Mouse (Mus musculus) heart, embryonic 13.5 days (tissue): ENCODE measurements around the gene Mylk2. TPM values are rescaled to one million over a fixed set of nuclear protein-coding genes. Genes with fewer than 3 reads are reported as not detected.
A peak's percentile ranks its signal among the peaks of the same experiment; 100 is the strongest.

Experiments
- ATAC-seq: fragments of 200-750 bp; cut with Nextera tagmentation; 2 replicates; pipeline ENCODE4 v1.8.0; 2017; ENCODE audit warnings: moderate TSS enrichment; ENCODE audit not compliant: insufficient number of reproducible peaks, low FRiP score, low TSS enrichment; ENCODE audit errors: extremely low read depth
- H3K27ac ChIP-seq: fragments of 300-500 bp; sonication (generic); replicated peaks from 2 replicates; pipeline ENCODE4 v1.5.1; 2015; ENCODE audit warnings: moderate library complexity, mild to moderate bottlenecking, inconsistent platforms
- H3K27me3 ChIP-seq: fragments of 300-500 bp; sonication (generic); replicated peaks from 2 replicates; pipeline ENCODE4 v1.6.1; 2015; ENCODE audit warnings: mild to moderate bottlenecking, inconsistent platforms
- H3K36me3 ChIP-seq: fragments of 300-500 bp; sonication (generic); 2 replicates; pipeline ENCODE4 v1.6.1; 2015; ENCODE audit warnings: mild to moderate bottlenecking, inconsistent platforms
- H3K4me1 ChIP-seq: fragments of 300-500 bp; sonication (generic); 2 replicates; pipeline ENCODE4 v1.6.1; 2015; ENCODE audit warnings: inconsistent platforms
- H3K4me2 ChIP-seq: fragments of 300-500 bp; sonication (generic); 2 replicates; pipeline ENCODE4 v1.6.1; 2015; ENCODE audit warnings: inconsistent platforms, mild to moderate bottlenecking, moderate library complexity
- H3K4me3 ChIP-seq: fragments of 300-500 bp; sonication (generic); 2 replicates; pipeline ENCODE4 v1.5.1; 2015; ENCODE audit warnings: moderate library complexity, mild to moderate bottlenecking, inconsistent platforms
- H3K9ac ChIP-seq: fragments of 300-500 bp; sonication (generic); 2 replicates; pipeline ENCODE4 v1.6.1; 2015; ENCODE audit warnings: inconsistent platforms, mild to moderate bottlenecking, moderate library complexity
- H3K9me3 ChIP-seq: fragments of 300-500 bp; sonication (generic); 2 replicates; pipeline ENCODE4 v1.6.1; 2016; ENCODE audit warnings: inconsistent platforms
- whole genome bisulfite sequencing: fragments of 180-500 bp; shearing (Covaris S2); methylation state at CpG from one replicate; pipeline ENCODE4 v1.1.7; 2015; ENCODE audit warnings: mixed read lengths; 5-methylcytosine and 5-hydroxymethylcytosine counted together
- polyA plus RNA-seq: library from polyadenylated mRNA; unstranded; fragments of >200 nt; fragmentation: Nextera tagmentation; extraction: Ambion mirVana; gene quantifications from 2 replicates; pipeline ENCODE4 v1.2.1, GENCODE M21; 2015

The Mylk2 gene
- polyA plus RNA-seq, 1 experiment from 2014 or later, result 0.29 TPM

- H3K4me1 ChIP-seq, result peaks cover 30% of the 10 kb centered on the region
- H3K9me3 ChIP-seq, result no peaks in the 10 kb centered on the region
- H3K36me3 ChIP-seq, result peaks cover 27% of the 10 kb centered on the region
- no peak overlapping the region for H3K4me3 ChIP-seq
- H3K27ac ChIP-seq, result no peak overlapping the region
- H3K9ac ChIP-seq, result no peak overlapping the region
- no peak for ATAC-seq
- H3K4me2 ChIP-seq, result no peak overlapping the region
- H3K27me3 ChIP-seq, result no peaks in the 10 kb centered on the region
- WGBS, result 89% methylated on average over 15 of the region's 15 CpGs
Measured at GRCm38 (mm10) chr2:152901296-152901695, 9.9 kb upstream of the Mylk2 start.

- Histone ChIP-seq H3K4me1 (peaks cover 44% of the 10 kb centered on the region), H3K4me3 (no peak overlapping the region)
- 56% methylated on average over 3 of the region's 3 CpGs for WGBS
Measured at GRCm38 (mm10) chr2:152902658-152903057, 8.5 kb upstream of the Mylk2 start.

GRCm38 (mm10) chr2:152903586-152903985 is 7.6 kb upstream of the Mylk2 start:
- peaks cover 45% of the 10 kb centered on the region for H3K4me1 ChIP-seq
- H3K9ac ChIP-seq, result no peak overlapping the region
- H3K4me2 ChIP-seq, result no peak overlapping the region
- no peaks in the 10 kb centered on the region for H3K9me3 ChIP-seq
- H3K27ac ChIP-seq, result no peak overlapping the region
- peaks cover 15% of the 10 kb centered on the region for H3K36me3 ChIP-seq
- no peaks in the 10 kb centered on the region for H3K27me3 ChIP-seq
- WGBS, result 76% methylated on average over 4 of the region's 4 CpGs
- no peak overlapping the region for H3K4me3 ChIP-seq
- ATAC-seq, result no peak

More at GRCm38 (mm10) chr2:152902658-152903057, 8.5 kb upstream of the Mylk2 start:
- Histone ChIP-seq H3K27me3 (no peaks in the 10 kb centered on the region), H3K27ac (no peak overlapping the region), H3K4me2 (no peak overlapping the region), H3K9me3 (no peaks in the 10 kb centered on the region), H3K9ac (no peak overlapping the region), H3K36me3 (peaks cover 16% of the 10 kb centered on the region)
- no peak for ATAC-seq

- Histone ChIP-seq H3K36me3 (peaks cover 9% of the 10 kb centered on the region), H3K9ac (0 out of 2 replicates have a peak overlapping the region, but pooled peaks have one; percentile 16), H3K4me2 (no peak overlapping the region), H3K9me3 (no peaks in the 10 kb centered on the region), H3K27ac (peak overlapping the region; percentile 90; the same call in 1 of the 2 replicates), H3K4me1 (peaks cover 45% of the 10 kb centered on the region), H3K27me3 (peaks cover 2% of the 10 kb centered on the region), H3K4me3 (no peak overlapping the region)
- 51% methylated on average over 5 of the region's 5 CpGs for WGBS
- no peak for ATAC-seq
Measured at GRCm38 (mm10) chr2:152904127-152904643, 7.0 kb upstream of the Mylk2 start.

GRCm38 (mm10) chr2:152905036-152905829 is 5.9 kb upstream of the Mylk2 start:
- peak; percentile 32; the same call in 1 of the 2 replicates for ATAC-seq
- peaks cover 45% of the 10 kb centered on the region for H3K4me1 ChIP-seq
- H3K9me3 ChIP-seq, result no peaks in the 10 kb centered on the region
- H3K27ac ChIP-seq, result peak overlapping the region; percentile 90
- WGBS, result 33% methylated on average over 11 of the region's 11 CpGs
- no peak overlapping the region; the same call in 1 of the 2 replicates for H3K9ac ChIP-seq
- no peak overlapping the region for H3K4me3 ChIP-seq
- peaks cover 13% of the 10 kb centered on the region for H3K27me3 ChIP-seq
- peak overlapping the region; percentile 42 for H3K4me2 ChIP-seq
- H3K36me3 ChIP-seq, result no peaks in the 10 kb centered on the region

- no peak for ATAC-seq
- Histone ChIP-seq H3K9me3 (no peaks in the 10 kb centered on the region), H3K4me1 (peaks cover 48% of the 10 kb centered on the region), H3K4me2 (no peak overlapping the region), H3K4me3 (no peak overlapping the region), H3K36me3 (no peaks in the 10 kb centered on the region), H3K27ac (peak overlapping the region; percentile 90; the same call in 1 of the 2 replicates), H3K27me3 (peaks cover 25% of the 10 kb centered on the region), H3K9ac (peak overlapping the region; percentile 51)
- WGBS, result 45% methylated on average over 9 of the region's 9 CpGs
Measured at GRCm38 (mm10) chr2:152906274-152907037, 4.7 kb upstream of the Mylk2 start.

GRCm38 (mm10) chr2:152907114-152907943 is 3.8 kb upstream of the Mylk2 start:
- H3K4me2 ChIP-seq, result no peak overlapping the region
- peak overlapping the region; percentile 51; the same call in 1 of the 2 replicates for H3K9ac ChIP-seq
- H3K27me3 ChIP-seq, result peaks cover 33% of the 10 kb centered on the region
- 0 out of 2 replicates have a peak overlapping the region, but pooled peaks have one; percentile 17 for H3K27ac ChIP-seq
- no peak for ATAC-seq
- peaks cover 48% of the 10 kb centered on the region for H3K4me1 ChIP-seq
- no peak overlapping the region for H3K4me3 ChIP-seq
- H3K9me3 ChIP-seq, result no peaks in the 10 kb centered on the region
- no peaks in the 10 kb centered on the region for H3K36me3 ChIP-seq
- WGBS, result 49% methylated on average over 14 of the region's 14 CpGs

GRCm38 (mm10) chr2:152909848-152910247 is 1.3 kb upstream of the Mylk2 start:
- Histone ChIP-seq H3K36me3 (no peaks in the 10 kb centered on the region), H3K9me3 (no peaks in the 10 kb centered on the region), H3K9ac (no peak overlapping the region), H3K27ac (no peak overlapping the region), H3K4me3 (no peak overlapping the region), H3K4me2 (no peak overlapping the region), H3K27me3 (peaks cover 52% of the 10 kb centered on the region), H3K4me1 (peaks cover 40% of the 10 kb centered on the region)
- 74% methylated on average over 6 of the region's 6 CpGs for WGBS
- ATAC-seq, result no peak

- Histone ChIP-seq H3K9ac (no peak overlapping the region), H3K4me2 (no peak overlapping the region)
- WGBS, result 23% methylated on average over 6 of the region's 6 CpGs
Measured at GRCm38 (mm10) chr2:152911432-152911831, 280 bp downstream of the Mylk2 start.

GRCm38 (mm10) chr2:152913471-152913870 is 2.3 kb downstream of the Mylk2 start:
- peaks cover 25% of the 10 kb centered on the region for H3K4me1 ChIP-seq
- no peaks in the 10 kb centered on the region for H3K36me3 ChIP-seq
- no peak overlapping the region for H3K27ac ChIP-seq
- H3K4me3 ChIP-seq, result no peak overlapping the region
- ATAC-seq, result no peak
- peaks cover 74% of the 10 kb centered on the region for H3K27me3 ChIP-seq
- H3K9me3 ChIP-seq, result no peaks in the 10 kb centered on the region
- H3K4me2 ChIP-seq, result no peak overlapping the region
- no peak overlapping the region for H3K9ac ChIP-seq
- WGBS, result 26% methylated on average over 7 of the region's 7 CpGs

More at GRCm38 (mm10) chr2:152911432-152911831, 280 bp downstream of the Mylk2 start:
- Histone ChIP-seq H3K36me3 (no peaks in the 10 kb centered on the region), H3K27ac (no peak overlapping the region), H3K4me3 (no peak overlapping the region), H3K9me3 (no peaks in the 10 kb centered on the region), H3K27me3 (peaks cover 64% of the 10 kb centered on the region), H3K4me1 (peaks cover 28% of the 10 kb centered on the region)
- no peak for ATAC-seq
